Mouse (Mus musculus): ENCODE measurements around the gene Hist1h4d.
A peak's percentile ranks its signal among the peaks of the same experiment; 100 is the strongest.

DNA sequence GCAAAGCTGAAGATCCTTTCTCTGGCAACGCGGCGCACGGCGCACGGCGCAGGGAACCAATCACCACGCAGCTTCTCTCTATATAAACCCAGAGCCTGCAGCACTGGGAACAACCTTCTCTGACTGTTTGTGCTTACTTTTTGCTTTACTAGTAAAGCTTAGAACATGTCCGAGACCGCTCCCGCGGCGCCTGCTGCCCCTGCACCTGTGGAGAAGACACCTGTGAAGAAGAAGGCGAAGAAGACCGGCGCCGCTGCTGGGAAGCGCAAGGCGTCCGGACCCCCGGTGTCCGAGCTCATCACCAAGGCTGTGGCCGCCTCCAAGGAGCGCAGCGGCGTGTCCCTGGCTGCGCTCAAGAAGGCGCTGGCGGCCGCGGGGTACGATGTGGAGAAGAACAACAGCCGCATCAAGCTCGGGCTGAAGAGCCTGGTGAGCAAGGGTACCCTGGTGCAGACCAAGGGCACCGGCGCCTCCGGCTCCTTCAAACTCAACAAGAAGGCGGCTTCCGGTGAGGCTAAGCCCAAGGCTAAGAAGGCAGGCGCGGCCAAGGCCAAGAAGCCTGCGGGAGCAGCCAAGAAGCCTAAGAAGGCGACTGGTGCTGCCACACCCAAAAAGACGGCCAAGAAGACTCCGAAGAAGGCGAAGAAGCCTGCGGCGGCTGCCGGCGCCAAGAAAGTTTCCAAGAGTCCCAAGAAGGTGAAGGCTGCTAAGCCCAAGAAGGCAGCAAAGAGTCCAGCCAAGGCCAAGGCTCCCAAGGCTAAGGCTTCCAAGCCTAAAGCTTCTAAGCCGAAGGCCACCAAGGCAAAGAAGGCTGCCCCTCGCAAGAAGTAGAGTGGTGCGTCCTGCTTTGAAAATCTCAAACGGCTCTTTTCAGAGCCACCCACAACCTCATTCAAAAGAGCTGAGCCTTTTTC is 26.2 kb upstream of the Hist1h4d start:
- TF ChIP-seq RAD21 (IDR thresholded peaks at IDR 0.05; ENCODE audit: low read depth, low read length), result no peak
- 0 out of 6 replicates have a peak, but pooled peaks of 1 of the 3 experiments have one; percentile 6 for TF ChIP-seq CTCF (IDR thresholded peaks at IDR 0.05 in 2 of 3, conservative IDR thresholded peaks at IDR 0.05 in 1 of 3; ENCODE audit: control insufficient read depth in 1 of 3, insufficient read depth in 1 of 3, low read depth in 2 of 3, low read length in 3 of 3, poor library complexity in 1 of 3, severe bottlenecking in 1 of 3)

Measured in MEL (cell line).